Mouse (Mus musculus) hematopoietic stem cell, adult 5-6 weeks (primary cell): Measurements from ENCODE around the gene Kat2a. TPM values are rescaled to one million over a fixed set of nuclear protein-coding genes. Genes with fewer than 3 reads are reported as not detected.

ENCODE experiments used
- ATAC-seq, 2 experiments: fragments of 125-278 bp in 1 of 2; replicated peaks in 1 of 2; 2 replicates each; pipeline ENCODE4 v1.8.0; 2016 to 2017; ENCODE audit warnings: inconsistent platforms in 2 of 2, mild to moderate bottlenecking in 2 of 2, moderate number of reproducible peaks in 2 of 2, low read depth in 1 of 2, moderate TSS enrichment in 1 of 2; ENCODE audit not compliant: low FRiP score in 2 of 2, poor library complexity in 2 of 2, severe bottlenecking in 2 of 2, insufficient read depth in 1 of 2, low TSS enrichment in 1 of 2
- total RNA-seq: library from RNA; stranded (forward); fragments of 172-1452, 232-1000 nt; gene quantifications from 2 replicates; pipeline ENCODE4 v1.2.3, GENCODE M21; 2017

The Kat2a gene
- total RNA-seq, 1 experiment from 2014 or later: 26.1 TPM

GRCm38 (mm10) chr11:100718866-100719265 lies 6.6 kb upstream of the Kat2a start:
- no peak for ATAC-seq

DNA sequence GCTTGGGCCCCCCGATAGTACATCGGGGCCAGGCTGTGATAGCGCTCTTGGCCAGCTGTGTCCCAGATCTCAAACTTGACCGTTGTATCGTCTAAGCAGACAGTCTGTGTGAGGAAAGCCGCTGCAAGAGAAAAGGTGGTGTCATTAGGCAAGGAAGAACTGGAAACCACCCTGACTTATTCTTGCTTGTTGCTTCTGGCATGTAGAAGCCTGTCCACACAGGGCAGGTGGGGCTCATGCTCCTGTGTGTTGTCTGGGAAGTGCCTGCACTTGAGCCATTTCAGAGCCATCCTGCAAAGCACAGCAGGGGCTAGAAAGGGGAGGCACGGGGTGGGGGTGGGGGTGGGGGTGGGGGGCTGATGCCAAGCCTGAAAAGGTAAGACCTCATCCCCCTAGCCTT lies 6.2 kb upstream of the Kat2a start:
- ATAC-seq: no peak

- no peak for ATAC-seq
Observed at GRCm38 (mm10) chr11:100716649-100717048, 4.4 kb upstream of the Kat2a start.

GRCm38 (mm10) chr11:100714948-100715347 lies 2.7 kb upstream of the Kat2a start:
- ATAC-seq: no peak

DNA sequence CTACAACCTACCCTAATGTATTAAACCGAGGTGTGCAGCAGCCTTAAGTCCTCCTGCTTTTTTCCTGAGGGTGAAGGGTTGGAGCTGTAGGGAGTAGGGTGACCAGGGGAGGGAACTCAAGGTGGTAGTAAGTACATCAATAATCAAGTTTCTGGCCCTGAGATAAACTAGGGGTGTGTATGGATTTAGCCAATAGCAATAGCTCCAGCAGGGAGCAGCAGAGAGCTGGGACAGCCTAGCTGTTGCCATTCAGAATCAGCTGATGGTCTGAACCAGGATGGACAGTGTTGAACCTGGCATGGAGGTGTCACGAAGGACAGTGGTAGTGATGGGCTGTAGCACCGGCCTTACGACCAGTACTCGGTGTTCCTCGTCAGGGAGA lies 2.3 kb upstream of the Kat2a start:
- ATAC-seq: peak; percentile 59 to 67; a peak in 3 of 4 replicates

DNA sequence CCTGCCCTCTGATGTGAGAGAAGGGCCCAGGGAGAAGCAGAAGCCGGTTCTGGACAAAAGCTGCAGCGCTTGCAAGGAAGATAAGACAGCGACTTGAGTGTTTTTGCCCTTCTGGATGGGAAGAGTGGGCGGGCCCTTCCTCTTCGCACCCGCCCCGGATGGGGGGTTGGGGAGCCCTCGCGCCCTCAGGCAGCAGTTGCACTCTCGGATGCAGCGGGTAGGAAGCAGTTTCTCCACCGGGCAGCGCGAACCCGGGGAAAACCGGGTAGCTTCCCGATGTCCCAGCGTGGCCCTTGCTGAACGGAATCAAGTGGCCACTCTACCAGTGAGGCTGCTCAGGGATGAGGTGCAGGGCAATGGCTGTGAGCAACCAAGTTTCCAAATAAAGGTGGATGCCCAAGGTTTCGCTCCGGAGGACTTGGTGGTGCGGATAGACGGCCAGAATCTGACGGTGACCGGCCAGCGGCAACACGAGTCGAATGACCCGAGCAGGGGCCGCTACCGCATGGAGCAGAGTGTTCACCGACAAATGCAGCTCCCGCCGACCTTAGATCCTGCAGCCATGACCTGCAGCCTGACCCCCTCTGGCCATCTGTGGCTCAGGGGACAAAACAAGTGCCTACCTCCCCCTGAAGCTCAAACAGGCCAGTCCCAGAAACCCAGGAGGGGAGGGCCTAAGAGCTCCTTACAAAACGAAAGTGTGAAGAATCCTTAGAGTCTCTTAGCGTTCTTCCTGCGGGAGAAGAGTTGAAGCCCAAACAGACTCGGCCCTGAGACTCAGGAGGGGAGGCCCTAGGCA lies 1.7 kb upstream of the Kat2a start, which contains the start of gene Hspb9:
Gene Hspb9, plus strand, starts transcription at position 116 of the 799 bp plus-strand sequence.
- peak; percentile 57 to 66 for ATAC-seq

DNA sequence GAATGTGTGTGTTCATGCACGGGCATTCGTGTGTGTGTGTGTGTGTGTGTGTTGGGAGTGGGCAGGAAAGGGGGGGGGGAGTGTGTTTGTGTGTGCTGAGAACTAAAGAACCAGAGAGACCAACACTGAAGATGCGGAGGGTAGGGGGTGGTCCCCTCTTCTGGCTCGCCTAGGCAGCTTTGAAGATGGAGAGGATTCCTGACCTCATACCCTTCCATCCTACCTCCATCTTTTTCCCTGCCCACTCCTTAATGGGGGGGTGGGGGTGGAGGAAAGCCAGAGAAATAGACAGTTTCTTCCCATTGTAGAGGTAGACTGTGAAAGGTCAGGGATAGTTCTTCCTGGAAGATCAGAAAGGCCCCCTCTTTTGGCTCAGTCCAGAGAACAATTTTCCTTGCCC lies 909 bp upstream of the Kat2a start:
- no peak for ATAC-seq

DNA sequence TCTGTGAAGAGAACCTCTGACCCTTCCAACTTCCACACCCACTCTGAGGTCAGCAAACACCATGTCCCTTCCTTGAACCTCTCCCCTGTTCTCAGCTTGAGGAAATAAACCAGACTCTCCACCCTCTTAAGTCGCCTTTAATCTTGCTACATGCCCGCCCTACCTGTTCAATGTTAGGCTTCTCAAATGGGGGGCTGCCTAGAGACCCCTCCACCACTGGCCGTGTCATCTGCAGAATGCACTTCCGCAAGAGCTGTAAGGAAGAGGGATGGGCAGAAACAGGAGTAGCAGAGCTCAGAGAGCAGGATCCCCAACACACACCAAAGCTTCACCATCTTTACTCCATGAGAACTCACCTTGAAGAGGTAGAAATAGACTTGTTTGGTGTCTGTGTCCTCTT lies 1.3 kb downstream of the Kat2a start:
- ATAC-seq: no peak

DNA sequence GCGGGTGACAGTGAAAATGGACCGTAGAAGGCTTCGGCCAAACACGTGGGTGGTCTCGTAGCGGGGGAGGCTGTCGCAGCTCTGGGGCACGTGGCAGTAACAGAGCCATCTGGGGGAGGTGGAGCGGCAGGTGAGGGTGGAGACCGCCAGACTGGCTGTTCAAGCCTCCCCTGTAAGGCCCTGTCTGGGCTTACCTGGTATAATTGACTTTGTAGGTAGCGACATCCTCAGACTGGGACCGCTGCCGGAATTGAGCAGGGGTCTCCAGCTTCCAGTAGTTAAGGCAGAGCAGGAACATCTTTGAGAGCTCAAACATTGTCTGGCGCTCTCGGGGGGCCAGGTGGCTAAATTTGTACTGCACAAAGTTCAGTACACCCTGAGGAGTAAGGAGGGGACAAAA lies 1.7 kb downstream of the Kat2a start:
- ATAC-seq: no peak

DNA sequence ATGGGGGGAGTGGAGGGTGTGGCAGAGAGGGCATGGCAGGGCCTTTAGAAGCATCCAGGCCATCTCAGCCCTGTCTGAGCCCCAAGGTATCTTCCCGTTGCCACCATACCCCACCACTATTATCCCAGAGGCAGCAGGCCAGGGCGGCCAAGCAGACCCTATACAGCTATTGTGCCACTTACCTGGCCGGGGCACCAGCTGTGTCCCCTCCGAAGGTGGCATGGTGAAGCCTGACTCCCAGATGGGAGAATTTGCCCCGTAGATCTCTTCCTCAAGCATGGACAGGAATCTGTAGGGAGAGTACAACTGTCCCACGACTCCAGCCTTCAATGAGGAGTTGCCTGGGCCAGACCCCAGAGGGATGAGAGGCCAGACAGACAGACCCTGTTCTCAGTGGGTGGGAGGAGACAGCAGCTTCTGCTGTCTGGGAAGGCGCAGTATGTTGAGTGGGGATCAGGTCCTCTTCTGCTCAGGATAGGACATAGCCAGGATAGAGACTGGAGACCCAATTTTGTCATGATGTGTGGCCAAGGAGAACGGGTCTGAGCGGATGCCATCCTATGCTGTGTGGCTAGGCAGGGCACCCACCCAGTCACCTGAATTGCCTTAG lies 3.0 kb downstream of the Kat2a start:
- ATAC-seq: no peak

DNA sequence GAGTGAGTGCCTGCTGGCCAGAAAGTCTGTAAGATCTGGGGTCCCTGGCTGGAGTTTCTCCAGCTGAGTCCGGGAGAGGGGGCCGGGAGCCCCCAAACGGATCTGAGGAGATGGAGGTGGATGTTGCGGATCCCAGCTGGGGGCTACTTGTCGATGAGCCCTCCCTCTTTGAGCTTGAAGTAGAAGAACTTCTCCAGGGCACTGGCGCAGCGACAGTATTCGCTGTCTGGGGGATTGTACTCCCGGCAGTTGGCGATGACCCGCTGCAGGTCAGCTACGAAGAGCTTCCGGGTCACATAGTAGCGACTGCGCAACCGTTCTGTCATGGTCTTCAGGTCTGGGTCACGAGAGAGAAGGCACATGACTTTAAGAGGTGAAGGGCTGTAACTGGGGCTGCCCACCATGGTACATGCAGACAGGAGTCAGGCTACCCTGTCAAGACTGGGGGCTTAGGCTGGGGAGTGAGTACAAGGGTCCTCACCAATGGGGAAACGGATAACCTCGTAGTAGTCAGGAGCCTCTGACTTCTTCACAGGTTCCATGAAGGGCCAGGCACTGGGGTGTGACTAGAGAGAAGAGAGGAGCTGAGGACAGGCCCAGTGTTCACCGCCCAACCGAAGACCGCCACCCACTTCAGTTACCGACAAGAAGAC lies 7.0 kb downstream of the Kat2a start:
- ATAC-seq: no peak

DNA sequence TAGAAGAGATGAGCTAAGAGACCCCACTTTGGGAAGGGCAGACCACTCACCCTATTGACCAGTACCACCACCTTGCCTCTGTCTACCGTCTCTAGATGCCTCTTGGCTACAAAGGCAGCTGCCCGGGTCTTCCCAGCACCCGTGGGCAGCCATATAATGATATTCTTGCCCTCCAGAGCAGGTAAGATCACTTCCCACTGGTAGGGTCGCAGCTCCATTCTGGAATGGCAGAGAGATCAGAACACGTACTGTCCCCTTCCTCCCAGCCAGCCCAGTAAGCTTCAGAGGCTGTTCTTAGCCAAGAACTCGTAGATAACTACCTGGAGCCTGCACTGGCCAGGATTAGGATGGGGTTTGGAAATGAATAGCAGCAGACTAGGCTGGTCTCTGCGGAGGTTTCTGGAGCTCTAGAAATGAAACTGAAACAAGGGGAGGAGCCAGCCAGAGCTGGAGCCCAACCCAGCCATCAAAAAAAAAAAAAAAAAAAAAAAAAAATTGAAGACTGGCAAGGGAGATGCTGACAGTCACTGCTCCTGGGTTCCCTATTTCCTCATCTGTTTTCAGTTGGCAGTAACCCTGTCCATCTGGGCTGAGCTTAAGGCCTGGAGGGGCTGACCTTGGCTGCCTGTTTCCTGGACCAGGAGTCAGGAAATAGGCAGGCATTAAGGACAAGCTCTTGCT lies 8.3 kb downstream of the Kat2a start, which contains the start of gene Dhx58:
Gene Dhx58, minus strand, starts transcription at position 421 of the 681 bp plus-strand sequence.
- ATAC-seq: peak; percentile 56 to 60

DNA sequence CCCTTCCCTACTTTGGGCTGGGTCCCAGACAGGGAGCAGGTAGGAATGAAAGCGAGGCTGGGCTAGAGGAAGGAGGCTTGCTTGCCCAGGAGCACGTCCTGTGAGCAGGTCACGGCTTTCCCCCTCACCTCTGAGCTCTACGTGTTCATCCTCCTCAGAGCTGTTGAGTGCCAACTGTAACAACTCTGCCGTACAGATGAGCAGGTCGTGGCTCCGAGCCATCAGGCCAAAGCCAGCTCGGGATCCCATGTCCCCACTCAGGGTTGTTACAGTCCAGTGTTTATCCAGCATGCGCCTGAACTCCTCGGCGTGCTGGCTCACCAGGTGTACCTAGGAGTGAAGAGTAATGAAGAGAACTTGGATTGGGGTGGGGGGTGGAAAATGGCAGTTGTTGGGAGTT lies 8.9 kb downstream of the Kat2a start:
- no peak for ATAC-seq

GRCm38 (mm10) chr11:100702906-100703305 lies 9.4 kb downstream of the Kat2a start:
- ATAC-seq: no peak

GRCm38 (mm10) chr11:100702081-100702851 lies 10.0 kb downstream of the Kat2a start:
- peak; percentile 47 to 63; a peak in 2 of 4 replicates for ATAC-seq

DNA sequence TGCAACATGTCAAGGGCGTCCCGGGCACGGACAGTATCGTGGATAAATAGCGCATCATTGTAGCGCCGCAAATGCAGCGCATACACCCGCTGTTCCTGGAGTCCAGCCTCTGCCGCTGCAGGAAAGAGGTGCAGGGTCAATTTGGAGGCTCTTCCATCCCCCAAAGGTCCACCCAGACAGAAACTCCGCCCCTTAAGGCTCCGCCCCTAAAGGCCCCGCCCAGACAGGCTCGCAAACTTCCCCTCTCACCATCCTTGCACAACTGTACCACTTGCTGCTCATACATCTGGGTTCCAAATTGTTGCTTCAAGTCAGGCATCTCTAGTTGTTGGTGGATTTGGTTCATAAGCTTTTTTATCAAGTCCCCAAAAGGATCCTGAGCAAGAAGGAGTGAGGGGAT lies 11.0 kb downstream of the Kat2a start:
- peak; percentile 42 to 44; a peak in 2 of 4 replicates for ATAC-seq

DNA sequence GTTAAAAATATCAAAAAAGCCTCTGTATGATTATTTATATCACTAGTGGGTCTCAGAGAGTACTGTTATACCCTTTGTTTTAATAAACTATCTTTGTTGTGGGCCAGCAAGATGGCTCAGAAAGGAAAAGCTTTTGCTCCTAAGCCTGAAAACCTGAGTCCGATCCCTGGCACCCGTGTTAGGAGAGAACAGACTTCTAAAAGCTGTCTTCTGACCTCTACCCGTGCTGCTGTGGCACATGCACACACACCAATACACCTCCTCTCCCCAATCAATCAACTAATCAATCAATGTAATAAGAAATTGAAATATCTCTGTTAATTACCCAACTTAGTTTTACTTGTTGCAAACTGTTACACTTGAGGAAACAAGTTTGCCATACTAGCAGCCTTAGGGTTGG lies 11.6 kb downstream of the Kat2a start:
- ATAC-seq: no peak
